Mouse (Mus musculus) layer of hippocampus, postnatal 25 days (tissue): ENCODE results near the gene Hmg20b. TPM values are rescaled to one million over a fixed set of nuclear protein-coding genes. Genes with fewer than 3 reads are reported as not detected.

ENCODE experiments used
- DNase-seq, 2 experiments: peaks; one replicate each; pipeline ENCODE4 v3.0.0; 2022; ENCODE audit warnings: mixed read lengths in 2 of 2, low spot score in 1 of 2; ENCODE audit errors: extremely low spot score in 1 of 2
- total RNA-seq, 2 experiments: library from RNA; stranded (reverse); gene quantifications; 2 replicates each; pipeline ENCODE4 v1.2.3; 2021

The Hmg20b gene
- total RNA-seq, 2 experiments from 2014 or later: 31.3 to 31.6 TPM

DNA sequence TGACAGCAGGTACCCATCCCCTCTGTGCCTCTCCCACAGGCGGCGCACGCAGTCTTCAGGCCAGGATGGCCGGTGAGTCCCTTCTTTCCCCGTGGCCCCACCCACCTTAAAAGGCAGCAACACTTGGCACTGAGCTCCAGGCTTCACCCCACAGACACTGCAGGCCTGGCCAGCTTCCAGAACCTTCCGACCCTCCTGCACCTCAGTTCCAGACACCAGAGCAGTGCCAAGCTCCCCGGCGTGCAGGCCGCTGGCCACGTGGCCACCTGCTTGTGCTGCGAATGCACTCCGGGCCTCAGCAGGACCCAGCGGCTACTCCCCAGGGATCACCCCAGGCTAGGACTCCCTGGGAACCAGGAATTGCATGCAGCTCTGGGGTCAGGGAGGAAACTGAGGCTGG lies 36.7 kb downstream of the Hmg20b start:
- no peak for DNase-seq

DNA sequence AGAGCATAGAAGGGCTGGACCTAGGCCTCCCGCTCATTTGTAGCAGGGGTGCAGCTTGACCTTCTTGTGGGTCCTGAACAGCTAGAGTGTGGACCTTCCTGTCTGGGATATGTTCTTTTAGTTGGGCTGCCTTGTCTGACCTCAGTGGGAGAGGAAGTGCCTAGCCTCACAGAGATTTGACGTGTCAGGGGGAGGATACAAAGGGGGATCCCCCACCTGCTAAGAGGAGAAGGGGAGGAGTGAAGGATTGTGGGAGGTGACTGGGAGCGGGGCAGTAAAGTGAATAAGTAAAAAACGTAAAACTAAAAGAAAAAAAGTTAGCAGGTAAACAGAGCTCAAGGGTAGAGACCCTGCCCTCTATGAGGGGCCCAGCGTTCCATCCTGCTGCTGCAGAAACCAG lies 40.7 kb downstream of the Hmg20b start:
- no peak for DNase-seq

DNA sequence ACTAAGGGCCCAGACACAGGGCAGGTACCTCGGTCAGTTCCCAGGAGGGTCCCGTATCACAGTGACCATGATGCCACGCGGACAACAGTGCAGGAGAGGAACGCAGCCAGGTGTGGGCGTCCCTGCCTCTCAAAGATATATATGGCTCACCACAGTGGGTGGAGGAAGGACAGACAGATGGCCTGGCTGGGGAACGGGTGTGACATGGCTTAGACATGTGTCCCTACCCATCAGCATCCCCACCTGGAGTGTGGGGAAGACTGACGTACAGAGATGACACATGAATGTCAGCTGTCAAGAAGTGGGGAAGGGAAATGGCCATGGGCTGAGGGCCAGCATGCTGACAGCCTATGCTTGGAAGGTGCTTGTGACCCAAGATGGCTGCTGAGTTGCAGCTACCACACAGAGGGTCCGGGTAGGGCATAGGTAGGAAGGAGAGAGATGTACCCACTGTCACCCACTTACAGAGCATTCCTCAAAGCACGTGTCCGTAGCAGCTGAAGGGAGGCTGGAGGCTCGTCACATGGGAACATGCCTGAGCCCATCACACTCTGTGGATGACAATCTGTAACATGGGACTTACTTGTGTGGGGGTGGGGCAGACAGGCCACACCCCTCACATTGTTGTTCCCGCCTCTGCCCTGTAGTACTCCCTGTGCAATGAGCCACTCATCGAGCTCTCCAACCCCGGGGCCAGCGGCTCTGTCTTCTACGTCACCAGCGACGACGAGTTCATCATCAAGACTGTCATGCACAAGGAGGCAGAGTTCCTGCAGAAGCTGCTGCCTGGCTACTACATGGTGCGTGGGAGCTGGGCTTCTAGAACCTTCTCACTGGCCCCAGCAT lies 43.2 kb downstream of the Hmg20b start:
- no peak for DNase-seq

DNA sequence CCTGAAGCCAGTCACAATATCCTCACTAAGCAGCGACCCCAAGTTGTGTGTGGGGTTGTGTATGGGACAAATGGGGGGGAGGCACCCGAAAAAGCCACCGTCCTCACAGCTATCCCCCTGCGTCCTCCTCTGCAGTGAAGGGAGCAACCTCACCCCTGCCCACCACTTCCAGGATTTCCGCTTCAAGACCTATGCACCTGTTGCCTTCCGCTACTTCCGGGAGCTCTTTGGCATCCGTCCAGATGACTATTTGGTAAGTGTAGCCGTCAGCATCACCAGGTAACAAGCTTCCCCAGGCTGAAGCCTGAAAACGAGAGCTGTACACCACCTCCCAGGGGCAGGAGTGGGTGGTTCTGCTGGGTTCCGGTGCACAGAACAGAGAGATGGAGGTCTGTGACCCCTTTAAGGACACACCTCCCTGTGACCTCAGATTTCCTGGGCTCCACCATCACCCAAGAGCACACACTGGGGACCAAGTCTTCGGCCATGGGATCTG lies 44.1 kb downstream of the Hmg20b start:
- no peak for DNase-seq

DNA sequence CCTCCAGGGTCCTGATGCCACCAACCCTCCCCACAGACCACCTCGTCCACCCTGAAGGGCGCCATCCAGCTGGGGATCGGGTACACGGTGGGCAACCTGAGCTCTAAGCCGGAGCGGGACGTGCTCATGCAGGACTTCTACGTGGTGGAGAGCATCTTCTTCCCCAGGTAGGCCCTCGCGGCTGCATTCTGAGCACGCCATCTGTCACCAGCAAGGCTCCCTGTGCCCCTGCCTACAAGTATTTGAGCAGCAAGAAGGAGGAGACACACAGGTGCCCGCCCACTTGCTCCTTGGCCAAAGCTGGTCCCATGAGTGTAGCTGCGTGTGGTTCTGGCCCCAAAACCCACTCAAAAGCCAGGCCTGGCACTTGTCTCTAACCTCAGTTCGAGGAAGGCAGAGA lies 44.6 kb downstream of the Hmg20b start:
- no peak for DNase-seq

DNA sequence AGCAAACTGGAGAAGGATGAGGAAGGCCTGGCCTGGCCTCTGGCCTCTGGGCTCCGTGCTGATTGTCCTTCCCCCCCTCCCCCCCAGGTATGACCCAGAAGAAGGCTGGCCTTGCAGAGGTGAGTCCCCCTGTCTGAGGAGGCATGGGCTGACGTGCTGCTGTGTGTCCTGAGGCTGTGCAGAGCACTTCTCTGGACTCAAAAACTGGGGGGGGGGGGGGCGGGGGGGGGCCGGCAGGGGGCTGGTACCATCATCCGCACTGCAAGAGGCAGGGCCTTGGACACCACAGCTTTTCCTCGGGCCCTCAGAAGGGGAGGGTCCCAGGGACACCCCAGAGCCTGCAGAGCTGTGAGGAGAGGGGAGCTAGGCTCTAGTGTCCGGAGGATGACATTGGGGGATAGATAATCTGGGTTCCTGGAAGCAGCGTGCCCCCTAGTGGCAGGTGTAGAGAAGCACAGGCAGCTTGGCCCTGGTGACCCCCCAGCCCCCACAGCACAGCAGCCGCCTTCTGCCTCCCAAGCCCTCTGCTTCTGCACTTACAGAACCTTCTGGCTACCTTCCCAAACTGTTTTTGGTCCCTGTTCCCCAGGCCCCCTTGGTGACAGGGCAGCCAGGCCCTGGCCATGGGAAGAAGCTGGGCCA lies 45.6 kb downstream of the Hmg20b start:
- DNase-seq: peak in 1 of 2 experiments; percentile 68

DNA sequence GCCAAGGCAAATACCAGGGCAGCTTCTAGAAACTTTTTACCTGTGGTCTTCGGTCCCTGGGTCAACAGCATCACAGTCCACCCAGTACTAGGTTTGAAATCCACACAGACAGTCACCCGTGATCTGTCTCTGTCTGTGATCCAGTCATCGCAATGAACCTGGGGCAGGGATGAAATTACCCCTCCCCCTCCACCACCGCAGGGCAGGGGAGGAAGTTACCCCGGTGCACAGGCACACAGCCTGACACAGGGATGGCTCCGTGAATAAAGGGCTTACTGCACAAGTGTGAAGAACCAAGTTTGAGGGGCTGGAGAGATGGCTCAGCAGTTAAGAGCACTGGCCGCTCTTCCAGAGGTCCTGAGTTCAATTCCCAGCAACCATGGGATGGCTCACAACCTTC lies 46.5 kb downstream of the Hmg20b start:
- no peak for DNase-seq

DNA sequence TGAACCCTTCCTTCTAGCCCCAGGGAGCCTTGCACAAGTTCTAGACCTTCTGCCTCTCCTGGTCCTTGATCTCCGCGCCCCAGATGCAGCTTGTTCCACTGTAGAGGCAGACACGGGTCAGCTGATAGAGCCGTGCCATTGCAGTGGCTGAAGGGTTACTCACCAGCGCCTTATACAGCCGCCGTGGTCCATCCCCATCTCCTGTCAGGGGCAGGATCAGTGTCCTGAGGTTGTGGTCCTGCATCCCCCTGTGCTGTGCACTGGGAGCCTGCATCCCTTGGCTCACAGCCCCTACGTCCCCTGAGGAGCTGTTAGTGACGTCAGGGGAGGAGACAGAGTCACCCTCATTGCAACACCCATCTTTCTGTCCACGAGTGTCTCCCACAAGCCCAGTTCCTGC lies 47.0 kb downstream of the Hmg20b start:
- DNase-seq: no peak

DNA sequence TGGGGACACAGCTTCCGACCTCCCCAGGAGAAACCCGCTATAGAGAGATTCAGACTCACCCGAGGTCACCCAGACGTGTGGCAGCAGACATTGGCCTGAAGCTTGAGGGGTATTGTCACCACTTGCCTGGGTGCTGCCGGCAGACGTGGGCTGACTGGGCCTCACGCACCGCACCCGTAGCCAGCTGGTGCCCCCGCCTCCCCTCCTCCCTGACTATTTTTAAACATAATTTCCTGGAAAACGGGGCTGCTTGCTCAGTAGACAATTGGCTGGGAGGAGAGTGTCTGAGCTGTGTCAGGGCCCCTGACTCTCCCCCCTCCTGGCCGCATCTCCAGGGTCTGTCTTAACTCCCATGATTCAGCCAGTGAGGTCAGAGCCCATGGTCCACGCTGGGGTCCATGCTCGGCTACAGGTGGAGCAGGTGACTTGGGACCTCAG lies 47.5 kb downstream of the Hmg20b start:
- no peak for DNase-seq

DNA sequence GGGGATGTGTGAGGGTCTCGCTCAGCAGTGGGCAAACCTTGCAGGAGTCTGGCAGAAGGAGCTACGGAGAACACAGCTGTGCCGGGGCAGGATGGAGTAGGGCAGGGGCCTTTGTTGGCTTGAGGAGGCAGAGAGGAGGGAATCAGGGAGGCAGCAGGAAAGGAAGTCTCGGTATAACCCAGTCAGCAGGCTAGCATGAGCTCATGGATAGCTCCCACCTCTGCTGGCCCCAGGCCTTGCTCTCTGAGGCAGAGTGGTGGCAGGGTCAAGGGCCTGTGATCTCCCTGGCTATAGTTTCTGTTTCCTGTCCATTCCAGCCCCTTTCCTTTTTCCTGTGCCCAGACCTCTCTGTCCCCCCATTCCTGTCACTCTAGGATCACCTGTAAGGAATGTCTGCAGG lies 48.0 kb downstream of the Hmg20b start:
- DNase-seq: no peak

DNA sequence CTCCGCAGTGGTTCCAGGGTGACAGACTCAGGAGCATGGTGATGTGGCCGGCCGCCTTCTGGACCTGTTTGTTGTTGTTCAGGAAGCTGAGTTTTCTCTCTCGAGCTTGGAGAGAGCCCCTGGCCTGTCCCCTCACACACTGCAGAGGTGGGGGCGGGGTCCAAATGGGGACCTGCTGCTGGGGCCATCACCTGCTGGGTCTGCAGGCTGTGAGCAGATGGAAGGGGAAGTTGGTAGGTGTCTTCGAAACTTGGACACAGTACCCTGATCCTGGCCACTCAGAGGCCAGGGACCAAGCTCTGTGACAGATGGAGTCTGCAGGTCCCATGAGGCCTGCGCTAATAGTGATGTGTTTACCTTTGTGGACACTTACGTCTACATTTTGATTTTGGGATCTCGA lies 49.0 kb downstream of the Hmg20b start:
- no peak for DNase-seq

DNA sequence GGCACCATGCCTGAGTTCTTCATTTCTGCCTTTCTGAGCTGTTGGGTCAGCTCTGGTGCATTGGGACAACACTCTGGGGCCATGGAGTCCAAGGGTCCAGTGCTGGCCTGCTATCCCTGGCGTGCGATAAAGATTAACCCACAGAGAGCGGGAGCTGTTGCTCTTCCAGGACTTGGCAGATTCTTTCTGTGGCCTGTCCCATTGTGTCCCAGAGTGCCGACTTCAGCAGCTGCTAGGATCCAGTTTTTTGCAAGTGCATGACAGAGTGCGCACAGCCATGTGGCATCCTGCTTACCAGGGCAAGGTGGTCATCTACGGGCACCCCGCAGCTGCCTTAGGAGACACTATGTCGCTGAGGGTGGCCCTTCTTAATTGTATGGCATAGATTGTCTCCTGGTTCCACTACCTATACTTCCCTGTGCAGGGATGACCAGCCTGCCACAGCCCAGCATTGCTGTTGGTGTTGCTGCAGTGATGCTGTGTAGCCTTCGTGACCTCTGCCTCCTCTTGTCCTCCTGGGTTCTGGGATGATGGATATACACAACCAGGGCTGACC lies 49.9 kb downstream of the Hmg20b start:
- DNase-seq: no peak

DNA sequence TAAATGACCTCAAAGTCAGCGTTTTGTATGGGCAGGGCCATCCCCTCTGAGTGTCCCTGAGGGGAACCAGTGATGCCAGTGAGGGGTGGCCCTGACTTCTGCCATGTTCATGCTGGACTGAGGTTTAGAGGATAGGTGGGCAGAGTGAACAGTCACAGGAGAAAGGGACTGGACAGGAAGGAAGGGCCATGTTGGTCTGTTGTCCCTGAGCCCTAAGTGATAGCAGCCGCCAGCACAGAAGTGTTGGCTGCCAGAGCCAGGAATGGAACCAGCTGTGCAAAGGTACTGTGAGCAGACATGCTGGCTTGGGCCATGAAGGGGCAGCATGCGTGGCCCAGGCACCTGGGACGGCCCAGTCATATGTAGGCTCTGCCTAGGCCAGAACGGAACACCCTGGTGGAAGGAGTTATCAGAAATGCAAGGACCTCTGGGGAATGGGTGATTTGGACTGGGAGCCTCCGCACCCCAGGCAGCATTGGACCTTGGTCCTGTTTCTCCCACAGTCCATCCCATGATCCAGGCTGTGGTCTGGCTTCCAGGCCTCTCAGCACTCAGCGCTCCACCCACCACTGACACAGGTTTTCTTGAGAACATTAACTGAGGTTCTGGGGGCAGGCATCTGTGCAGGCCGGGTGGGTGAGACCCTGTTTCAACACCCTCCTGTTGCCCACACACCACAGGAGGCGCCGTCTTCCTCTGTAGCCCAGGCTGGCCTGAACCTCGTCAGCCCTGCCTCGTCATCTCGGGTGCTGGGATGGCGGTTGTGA lies 50.5 kb downstream of the Hmg20b start:
- DNase-seq: no peak

DNA sequence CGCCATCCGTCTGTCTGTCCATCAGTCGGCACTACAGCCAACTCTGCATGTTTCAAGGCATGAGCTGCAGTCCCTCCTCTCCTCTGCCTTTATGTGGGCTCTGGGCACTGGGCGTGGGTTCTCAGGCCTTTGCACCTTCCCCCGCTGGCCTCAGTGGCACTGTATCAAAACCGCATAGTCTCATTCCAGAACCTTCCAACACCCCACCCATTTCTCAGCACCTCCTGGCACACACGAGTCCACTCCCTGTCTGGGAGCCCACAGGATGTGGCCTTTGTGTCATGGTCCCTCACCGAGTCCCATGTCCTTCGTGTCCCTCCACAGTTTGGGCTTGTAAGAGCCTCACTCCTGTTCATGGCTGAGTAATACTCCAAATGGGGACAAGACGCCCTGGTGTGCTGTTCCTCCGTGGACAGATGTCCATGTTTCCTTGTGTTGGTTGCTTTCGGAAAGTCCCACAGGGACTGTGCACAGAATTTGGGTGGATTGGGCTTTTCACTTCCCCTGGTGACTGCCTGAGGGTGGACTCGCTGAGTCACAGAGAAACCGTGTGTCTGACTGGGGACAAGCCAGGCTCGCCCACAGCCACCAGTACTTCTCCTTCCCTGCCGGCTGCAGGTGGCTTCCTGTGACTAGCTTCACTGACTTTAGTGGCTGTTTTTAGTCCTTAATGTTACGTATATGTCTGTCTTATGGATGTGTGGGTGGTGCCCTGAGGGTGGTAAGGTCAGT lies 51.7 kb downstream of the Hmg20b start:
- DNase-seq: no peak

DNA sequence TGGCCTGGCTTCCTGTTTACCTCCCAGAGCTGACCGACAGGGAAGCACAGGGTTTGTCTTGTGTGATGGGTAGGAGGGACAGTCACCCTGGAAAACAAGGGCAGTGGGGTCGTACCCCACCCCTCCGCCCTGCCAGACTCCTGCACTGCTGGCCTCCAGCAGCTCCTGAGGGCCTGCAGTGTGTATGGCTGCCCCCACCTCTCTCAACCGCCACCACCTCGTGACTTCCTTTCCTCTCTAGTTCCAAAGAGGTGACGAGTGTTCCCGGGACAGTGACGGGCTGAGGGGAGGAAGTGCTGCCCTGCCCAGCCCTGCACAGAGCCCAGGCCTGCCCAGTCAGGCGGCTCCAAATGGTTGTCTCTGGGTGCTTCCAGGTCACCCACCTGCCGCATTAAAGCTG lies 52.4 kb downstream of the Hmg20b start:
- DNase-seq: no peak

DNA sequence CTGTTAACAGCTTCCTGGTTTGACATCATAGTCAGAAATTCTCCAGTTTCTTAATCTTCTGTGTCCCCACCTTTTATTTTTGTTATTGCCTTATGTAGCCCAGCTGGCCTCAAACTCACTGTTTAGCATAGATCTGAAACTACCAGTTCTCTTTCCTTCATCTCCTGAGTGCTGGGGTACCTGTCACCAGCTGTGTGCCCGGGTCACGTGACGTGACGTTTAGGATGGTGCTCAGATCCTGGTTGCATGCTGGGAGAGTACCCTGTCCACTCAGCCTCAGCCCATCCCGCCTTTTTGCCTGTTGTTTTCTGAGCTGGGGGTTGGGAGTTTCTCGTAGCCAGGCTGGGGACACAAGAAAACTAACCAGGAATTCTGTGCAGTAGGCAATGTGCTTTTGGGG lies 53.0 kb downstream of the Hmg20b start:
- DNase-seq: no peak
